Mouse (Mus musculus): ENCODE results near the gene Gpr155.

Gpr155 gene

GRCm38 (mm10) chr2:73387806-73388205 is 1.4 kb upstream of the Gpr155 start:
- in situ Hi-C loops (cut with MboI, MseI): no loop called here

GRCm38 (mm10) chr2:73385641-73386355 is 574 bp downstream of the Gpr155 start:
- in situ Hi-C loops (cut with MboI, MseI): no loop called here

GRCm38 (mm10) chr2:73385172-73385571 is 1.2 kb downstream of the Gpr155 start:
- in situ Hi-C loops (cut with MboI, MseI): no loop called here

- in situ Hi-C loops (cut with MboI, MseI): no loop called here
These were observed 5.9 kb downstream of the Gpr155 start for GRCm38 (mm10) chr2:73380298-73380975.

- in situ Hi-C loops (cut with MboI, MseI): no loop called here
These were observed 6.7 kb downstream of the Gpr155 start for GRCm38 (mm10) chr2:73379656-73380055.

- in situ Hi-C loops (cut with MboI, MseI): no loop called here
These were observed 8.0 kb downstream of the Gpr155 start for GRCm38 (mm10) chr2:73378326-73378725.

- in situ Hi-C loops (cut with MboI, MseI): no loop called here
These were observed 14.6 kb downstream of the Gpr155 start for GRCm38 (mm10) chr2:73371530-73372335.

GRCm38 (mm10) chr2:73363448-73363847 is 22.9 kb downstream of the Gpr155 start:
- in situ Hi-C loops (cut with MboI, MseI): no loop called here

GRCm38 (mm10) chr2:73360536-73360935 is 25.8 kb downstream of the Gpr155 start:
- in situ Hi-C loops (cut with MboI, MseI): no loop called here

GRCm38 (mm10) chr2:73359941-73360340 is 26.4 kb downstream of the Gpr155 start:
- in situ Hi-C loops (cut with MboI, MseI): no loop called here

- in situ Hi-C loops (cut with MboI, MseI): no loop called here
These were observed 29.4 kb downstream of the Gpr155 start for GRCm38 (mm10) chr2:73357004-73357403.

- in situ Hi-C loops (cut with MboI, MseI): no loop called here
These were observed 34.4 kb downstream of the Gpr155 start for GRCm38 (mm10) chr2:73351927-73352374.

- in situ Hi-C loops (cut with MboI, MseI): no loop called here
These were observed 34.9 kb downstream of the Gpr155 start for GRCm38 (mm10) chr2:73351496-73351895.

- in situ Hi-C loops (cut with MboI, MseI): no loop called here
These were observed 38.2 kb downstream of the Gpr155 start for GRCm38 (mm10) chr2:73348221-73348620.

- in situ Hi-C loops (cut with MboI, MseI): no loop called here
These were observed 38.6 kb downstream of the Gpr155 start for GRCm38 (mm10) chr2:73347766-73348165.

GRCm38 (mm10) chr2:73347136-73347535 is 39.2 kb downstream of the Gpr155 start:
- in situ Hi-C loops (cut with MboI, MseI): no loop called here

- in situ Hi-C loops (cut with MboI, MseI): no loop called here
These were observed 39.9 kb downstream of the Gpr155 start for GRCm38 (mm10) chr2:73346345-73347086.

GRCm38 (mm10) chr2:73345204-73345603 is 41.2 kb downstream of the Gpr155 start:
- in situ Hi-C loops (cut with MboI, MseI): no loop called here

GRCm38 (mm10) chr2:73343701-73344100 is 42.7 kb downstream of the Gpr155 start:
- in situ Hi-C loops (cut with MboI, MseI): no loop called here

- in situ Hi-C loops (cut with MboI, MseI): no loop called here
These were observed 48.0 kb downstream of the Gpr155 start for GRCm38 (mm10) chr2:73338415-73338814.

- in situ Hi-C loops (cut with MboI, MseI): no loop called here
These were observed 50.4 kb downstream of the Gpr155 start for GRCm38 (mm10) chr2:73335949-73336348.

GRCm38 (mm10) chr2:73325871-73326270 is 60.5 kb downstream of the Gpr155 start:
- in situ Hi-C loops (cut with MboI, MseI): no loop called here
